Mouse (Mus musculus): Measurements from ENCODE around the gene Myl12a. TPM values are rescaled to one million over a fixed set of nuclear protein-coding genes. Genes with fewer than 3 reads are reported as not detected.

The Myl12a gene
- total RNA-seq (2022) = 100 to 1,000 TPM; 326 to 366 (median 337) TPM

DNA sequence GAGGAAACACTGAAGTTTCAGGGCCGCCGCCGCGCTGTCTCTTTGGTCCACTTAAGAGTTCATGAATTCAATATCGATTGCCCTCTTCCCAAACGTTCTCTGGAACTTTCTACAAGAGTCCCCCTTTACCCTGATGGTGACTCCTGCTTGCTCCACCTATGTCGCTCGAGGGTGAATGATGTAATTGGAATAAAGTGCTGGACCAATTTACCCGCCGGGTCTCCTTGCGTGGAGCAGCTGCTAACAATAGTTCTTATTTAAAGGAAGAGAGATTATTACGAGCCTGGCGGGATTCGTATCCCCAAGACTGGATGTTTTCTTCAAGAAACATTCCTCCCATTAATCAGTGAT, at the start of gene Myl12a:
Gene Myl12a (minus strand): TSS at position 135 of the 351 bp plus-strand sequence.
- DNase-seq (ENCODE audit: low spot score in 2 of 2) = no peak

- DNase-seq (ENCODE audit: low spot score in 2 of 2) = no peak
Observed at GRCm38 (mm10) chr17:71049292-71049691, 46.6 kb upstream of the Myl12a start.

- no peak for DNase-seq (ENCODE audit: low spot score in 2 of 2)
Observed at GRCm38 (mm10) chr17:71046856-71047255, 44.2 kb upstream of the Myl12a start.

DNA sequence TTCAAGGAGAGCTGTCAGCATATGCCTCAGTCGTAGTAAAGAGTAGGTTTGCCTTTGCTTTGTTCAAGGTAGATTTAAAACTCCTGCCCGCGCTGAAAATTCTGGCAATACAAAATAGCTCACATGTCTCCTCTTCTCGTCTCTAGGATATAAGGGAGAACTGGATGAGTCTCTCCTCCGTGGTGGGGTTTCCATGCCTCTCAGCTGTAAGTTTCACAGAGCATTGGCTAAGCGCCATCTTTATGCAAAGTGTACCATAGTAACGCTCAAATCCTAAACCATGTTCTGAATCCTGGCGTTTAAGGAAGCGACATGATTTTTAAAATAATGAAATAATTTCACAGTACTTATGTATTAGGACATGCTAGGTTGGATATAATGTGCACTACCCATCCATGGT, 42.9 kb upstream of the Myl12a start:
- no peak for DNase-seq (ENCODE audit: low spot score in 2 of 2)

DNA sequence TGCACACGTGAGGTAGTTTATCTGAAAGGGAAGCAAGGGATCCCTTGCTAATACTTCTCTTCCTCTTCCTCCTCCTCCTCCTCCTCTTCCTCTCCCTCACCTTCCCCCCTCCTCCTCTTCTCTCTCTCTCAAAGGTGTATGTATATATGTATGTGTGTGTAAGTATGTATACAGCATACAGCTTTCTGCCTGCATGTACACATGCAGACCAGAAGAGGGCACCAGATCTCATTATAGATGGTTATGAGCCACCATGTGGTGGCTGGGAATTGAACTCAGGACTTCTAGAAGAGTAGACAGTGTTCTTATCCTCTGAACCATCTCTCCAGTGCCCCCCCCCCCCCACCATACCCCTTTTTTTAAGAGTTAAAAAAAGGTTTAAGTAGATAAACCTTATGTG, 40.0 kb upstream of the Myl12a start:
- DNase-seq (ENCODE audit: low spot score in 2 of 2) = no peak

DNA sequence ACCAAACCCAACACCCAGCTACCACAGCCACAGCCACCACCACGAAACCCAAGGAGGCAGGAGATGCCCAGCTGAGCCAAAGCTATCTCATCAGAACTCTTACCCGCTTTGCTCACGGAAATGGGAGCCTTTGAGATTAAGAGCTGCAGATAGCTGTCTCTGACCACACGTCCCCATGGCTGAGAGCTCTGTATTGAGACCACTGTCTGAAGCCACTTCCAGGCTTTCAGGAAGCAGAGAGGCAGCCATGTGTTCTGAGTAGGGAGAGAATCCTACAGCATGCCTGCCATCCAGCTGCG, 37.9 kb upstream of the Myl12a start:
- DNase-seq (ENCODE audit: low spot score in 2 of 2) = no peak

DNA sequence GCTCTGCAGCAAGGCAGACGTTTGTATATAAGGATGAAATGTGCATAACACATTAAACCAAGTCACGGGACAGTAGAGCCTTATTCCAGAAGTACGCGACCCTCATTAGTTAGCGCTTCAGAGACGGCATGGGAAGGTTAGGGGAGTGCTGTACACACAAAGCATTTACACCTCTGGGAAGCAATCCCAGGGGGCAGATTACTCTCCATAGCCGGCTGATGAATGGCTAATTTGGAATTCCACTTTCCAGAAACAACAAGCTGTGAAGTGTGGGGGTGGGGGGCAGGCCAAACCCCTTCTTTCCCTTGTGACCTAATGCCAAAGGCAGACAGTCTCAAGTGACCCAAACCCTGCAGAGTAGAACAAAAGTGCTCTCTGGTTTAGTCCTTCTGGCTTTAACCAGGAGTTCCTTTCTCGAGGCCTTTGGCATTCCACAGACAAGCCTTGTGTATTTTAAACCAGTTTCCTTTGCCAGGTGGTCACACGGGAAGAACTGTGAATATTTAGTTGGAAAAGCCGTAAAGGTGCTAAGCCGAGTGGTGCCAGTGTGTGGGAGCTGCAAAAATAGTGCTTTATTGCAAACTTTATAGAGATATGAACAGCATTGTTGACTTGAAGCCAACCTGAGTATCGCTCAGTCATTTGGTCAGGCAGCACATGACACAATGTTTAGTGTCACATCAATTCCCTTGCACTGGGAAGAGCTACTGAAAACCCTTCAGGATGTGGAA, 37.3 kb upstream of the Myl12a start:
- no peak for DNase-seq (ENCODE audit: low spot score in 2 of 2)

DNA sequence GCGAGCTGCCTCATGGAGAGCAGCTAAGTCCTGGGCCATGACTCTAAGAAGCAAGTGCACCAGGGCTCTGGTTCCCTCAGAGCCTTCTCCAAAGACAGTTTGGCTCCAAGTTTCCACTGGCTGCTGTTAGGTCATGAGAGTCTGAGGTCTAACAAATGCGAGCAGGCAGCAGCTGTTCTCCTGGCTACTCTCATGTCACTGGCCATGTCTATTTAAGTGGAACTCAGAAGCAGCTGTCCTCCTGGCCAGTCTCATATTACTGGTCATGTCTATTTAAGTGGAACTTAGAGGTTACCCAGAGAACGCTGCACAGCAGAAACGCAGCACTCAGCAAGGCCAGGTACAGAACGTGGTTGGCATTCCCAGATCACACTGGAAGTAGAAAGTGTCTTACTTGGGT, 36.1 kb upstream of the Myl12a start:
- peak; percentile 60 to 81 for DNase-seq (ENCODE audit: low spot score in 2 of 2)

GRCm38 (mm10) chr17:71037188-71037587, 34.5 kb upstream of the Myl12a start:
- no peak for DNase-seq (ENCODE audit: low spot score in 2 of 2)

DNA sequence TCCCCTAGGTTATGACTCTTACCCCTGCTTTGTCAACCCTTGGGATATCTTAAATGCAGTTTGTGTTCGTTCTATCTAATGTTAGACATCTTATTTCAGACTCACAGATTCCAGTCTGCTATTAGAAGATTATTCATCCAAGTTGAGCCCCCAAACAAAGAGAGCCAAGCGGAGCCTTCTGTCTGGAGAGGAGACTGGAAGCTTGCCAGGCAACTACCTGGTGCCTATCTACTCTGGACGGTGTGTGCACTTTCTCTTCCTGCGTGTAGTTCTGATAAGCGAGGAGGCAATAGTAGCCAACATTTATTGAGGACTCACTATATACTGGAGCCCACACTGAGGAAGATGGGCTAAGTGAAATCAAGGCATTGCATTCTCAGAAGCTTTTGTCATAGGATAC, 31.8 kb upstream of the Myl12a start:
- DNase-seq (ENCODE audit: low spot score in 2 of 2) = no peak

GRCm38 (mm10) chr17:71032719-71033118, 30.0 kb upstream of the Myl12a start:
- DNase-seq (ENCODE audit: low spot score in 2 of 2) = no peak

DNA sequence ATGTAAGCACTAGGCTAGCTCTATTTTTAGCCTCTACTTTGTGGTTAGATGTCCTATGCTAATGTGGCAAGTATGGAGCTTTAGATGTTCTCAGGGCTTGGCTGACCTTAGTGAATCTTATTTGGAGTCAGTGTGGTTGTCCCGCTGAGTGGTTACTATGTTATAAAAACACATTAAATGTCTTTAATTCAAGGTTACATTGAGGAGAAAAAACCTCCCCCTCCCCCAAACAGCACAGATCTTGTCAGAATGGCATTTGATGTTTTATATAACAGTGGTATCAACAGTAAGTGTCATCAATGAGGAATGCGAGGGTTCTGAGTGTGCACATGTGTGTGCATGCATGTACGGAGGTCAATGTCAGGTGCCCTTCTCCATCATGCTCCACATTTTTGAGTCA, 24.5 kb upstream of the Myl12a start:
- no peak for DNase-seq (ENCODE audit: low spot score in 2 of 2)

GRCm38 (mm10) chr17:71025922-71026321, 23.2 kb upstream of the Myl12a start:
- DNase-seq (ENCODE audit: low spot score in 2 of 2) = no peak

DNA sequence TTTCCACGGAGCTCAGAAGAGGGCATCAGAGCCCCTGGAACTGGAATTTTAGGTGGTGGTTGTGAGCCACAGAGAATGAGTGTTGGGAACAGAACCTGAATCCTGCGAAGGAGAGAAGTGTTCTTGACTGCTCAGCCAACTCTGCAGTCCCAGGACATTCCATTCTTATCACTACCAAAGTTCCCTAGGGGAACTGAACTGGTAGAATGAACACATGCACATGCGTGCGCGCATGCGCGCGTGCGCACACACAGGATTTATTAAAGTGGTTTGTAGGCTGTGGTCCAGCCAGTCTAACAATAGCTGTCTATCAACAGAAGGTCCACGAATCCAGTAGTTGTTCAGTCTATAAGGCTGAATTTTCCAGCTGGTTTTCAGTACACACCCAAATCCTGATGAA, 21.4 kb upstream of the Myl12a start:
- no peak for DNase-seq (ENCODE audit: low spot score in 2 of 2)

DNA sequence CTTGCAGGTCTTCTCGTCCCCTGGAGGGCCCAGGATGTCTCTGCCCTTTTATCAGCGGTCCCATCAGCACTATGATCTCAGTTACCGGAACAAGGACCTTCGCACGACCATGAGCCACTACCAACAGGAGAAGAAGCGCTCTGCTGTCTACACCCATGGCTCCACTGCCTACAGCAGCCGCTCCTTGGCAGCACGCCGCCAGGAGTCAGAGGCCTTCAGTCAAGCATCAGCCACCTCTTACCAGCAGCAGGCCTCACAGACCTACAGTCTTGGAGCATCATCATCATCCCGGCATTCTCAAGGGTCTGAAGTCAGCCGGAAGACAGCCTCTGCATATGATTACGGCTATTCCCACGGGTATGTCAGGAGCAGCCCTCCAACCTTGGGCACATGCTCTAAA, 20.2 kb upstream of the Myl12a start:
- no peak for DNase-seq (ENCODE audit: low spot score in 2 of 2)

- DNase-seq (ENCODE audit: low spot score in 2 of 2) = no peak
Observed at GRCm38 (mm10) chr17:71019860-71020259, 17.2 kb upstream of the Myl12a start.

GRCm38 (mm10) chr17:71019309-71019655, 16.6 kb upstream of the Myl12a start:
- DNase-seq (ENCODE audit: low spot score in 2 of 2) = peak in 1 of 2 experiments; percentile 57

- no peak for DNase-seq (ENCODE audit: low spot score in 2 of 2)
Observed at GRCm38 (mm10) chr17:71018616-71019308, 16.1 kb upstream of the Myl12a start.

GRCm38 (mm10) chr17:71018151-71018550, 15.5 kb upstream of the Myl12a start:
- no peak for DNase-seq (ENCODE audit: low spot score in 2 of 2)

DNA sequence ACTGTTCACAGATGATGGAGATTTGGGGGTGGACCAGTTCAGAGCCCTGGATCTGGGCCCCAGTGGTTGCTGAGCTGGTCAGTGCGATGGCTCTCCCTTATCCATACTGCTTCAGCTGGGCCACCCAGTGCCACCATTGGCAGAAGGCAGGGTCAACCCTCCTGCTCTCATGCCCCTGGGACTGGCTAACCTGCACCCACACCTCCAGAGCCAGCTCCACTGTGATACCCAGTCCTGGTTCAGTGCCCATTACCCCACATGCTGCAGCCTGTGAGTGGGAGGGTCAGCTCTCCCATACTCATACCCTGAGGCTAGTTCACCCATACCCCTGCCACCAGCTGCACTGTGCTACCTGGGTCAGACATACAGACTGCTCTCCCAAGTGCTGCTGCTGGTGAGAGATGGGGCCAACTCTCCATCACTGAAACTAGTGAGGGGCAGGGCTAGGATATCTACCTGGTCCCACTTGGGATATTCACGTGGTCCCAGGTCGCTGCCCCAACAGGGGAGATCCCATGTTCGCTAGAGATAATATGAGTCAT, 14.8 kb upstream of the Myl12a start:
- no peak for DNase-seq (ENCODE audit: low spot score in 2 of 2)

GRCm38 (mm10) chr17:71014911-71015310, 12.2 kb upstream of the Myl12a start:
- DNase-seq (ENCODE audit: low spot score in 2 of 2) = no peak

- DNase-seq (ENCODE audit: low spot score in 2 of 2) = no peak
Observed at GRCm38 (mm10) chr17:71013105-71013504, 10.4 kb upstream of the Myl12a start.

All from gastrocnemius, adult 8-10 months (tissue).